Mouse (Mus musculus) cerebellum, adult 11 months (tissue): Measurements from ENCODE around the gene Lpp.

ENCODE experiments used
- DNase-seq: peaks from one replicate; pipeline ENCODE4 v3.0.0; 2022

Lpp gene

DNA sequence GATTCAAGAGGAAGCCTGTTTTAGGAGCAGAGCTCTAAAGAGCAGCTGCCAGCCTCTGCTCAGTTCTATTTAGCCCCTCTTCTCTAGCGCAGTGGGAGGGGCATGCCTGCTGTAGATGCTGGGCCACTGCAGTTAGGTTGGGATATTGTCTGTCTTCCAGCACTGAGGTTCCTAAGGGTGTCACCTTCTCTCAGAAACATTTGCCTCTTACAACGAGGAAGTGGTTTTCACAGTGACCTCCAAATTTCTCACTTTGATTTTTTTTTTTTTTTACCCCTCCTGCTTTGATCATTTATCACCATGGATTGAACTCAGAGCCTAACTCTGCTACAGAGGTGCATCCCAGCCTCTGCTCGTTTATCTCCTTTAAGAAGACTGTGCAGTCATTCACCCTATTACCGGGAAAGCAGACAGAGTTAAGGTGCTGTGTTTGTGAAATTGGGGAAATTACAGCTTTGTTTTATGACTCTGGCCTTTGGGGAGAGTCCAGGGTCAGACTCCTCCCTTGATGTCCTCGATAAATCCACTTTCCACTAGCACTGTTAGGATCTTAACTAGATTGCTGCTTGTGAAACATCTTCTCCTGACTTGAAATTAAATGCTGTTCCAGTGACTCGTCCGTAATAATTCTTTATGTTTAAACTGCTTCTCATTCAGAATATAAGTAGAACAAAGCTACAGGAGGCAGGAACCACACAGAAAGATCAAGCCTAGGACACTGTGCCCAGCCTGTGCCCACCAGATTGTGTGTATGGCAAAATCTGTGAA, 111.7 kb downstream of the Lpp start:
- DNase-seq, result no peak

DNA sequence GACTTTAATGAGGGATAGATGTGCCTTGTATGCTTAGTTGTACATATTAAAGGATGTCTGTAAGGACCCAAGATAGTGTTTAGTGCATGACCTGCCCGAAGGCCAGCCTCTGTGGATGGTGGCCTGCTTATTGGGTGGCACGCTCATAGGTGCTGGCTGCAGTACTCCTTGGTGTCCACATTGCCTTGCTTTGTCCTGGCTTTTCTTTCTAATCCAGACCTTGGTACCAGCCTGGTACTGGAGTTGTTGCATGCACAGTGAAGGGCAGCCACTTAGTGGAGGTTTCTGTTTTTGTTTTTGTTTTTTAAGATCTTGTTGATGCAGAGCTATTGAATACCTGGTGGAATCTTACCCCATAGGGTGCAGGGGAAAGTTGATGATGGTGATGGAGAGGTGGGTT, 112.9 kb downstream of the Lpp start:
- DNase-seq, result no peak

DNA sequence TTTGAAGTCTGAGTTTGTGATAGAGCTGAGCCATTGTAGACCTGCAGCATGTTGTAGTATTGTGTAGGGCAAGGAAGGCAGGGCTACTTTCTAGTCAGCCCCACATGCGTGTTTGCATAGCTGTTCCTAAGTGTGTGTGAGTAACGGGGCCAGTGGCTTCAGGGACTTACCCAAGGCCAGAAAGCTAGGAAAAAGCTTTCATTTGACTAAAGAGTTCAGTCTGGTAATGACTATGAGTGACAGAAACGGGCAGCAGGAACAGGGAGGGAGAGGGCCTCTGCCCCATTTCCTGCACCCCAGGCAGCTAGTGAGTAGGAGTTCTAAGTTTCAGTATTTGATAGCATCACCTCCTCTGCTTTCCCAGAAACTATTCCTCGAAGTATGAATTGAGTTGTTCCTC, 113.4 kb downstream of the Lpp start:
- DNase-seq, result no peak

GRCm38 (mm10) chr16:24507927-24508540, 114.7 kb downstream of the Lpp start:
- no peak for DNase-seq

GRCm38 (mm10) chr16:24509100-24509812, 115.9 kb downstream of the Lpp start:
- DNase-seq, result no peak

- DNase-seq, result no peak
Observed at GRCm38 (mm10) chr16:24509813-24510166, 116.5 kb downstream of the Lpp start.

DNA sequence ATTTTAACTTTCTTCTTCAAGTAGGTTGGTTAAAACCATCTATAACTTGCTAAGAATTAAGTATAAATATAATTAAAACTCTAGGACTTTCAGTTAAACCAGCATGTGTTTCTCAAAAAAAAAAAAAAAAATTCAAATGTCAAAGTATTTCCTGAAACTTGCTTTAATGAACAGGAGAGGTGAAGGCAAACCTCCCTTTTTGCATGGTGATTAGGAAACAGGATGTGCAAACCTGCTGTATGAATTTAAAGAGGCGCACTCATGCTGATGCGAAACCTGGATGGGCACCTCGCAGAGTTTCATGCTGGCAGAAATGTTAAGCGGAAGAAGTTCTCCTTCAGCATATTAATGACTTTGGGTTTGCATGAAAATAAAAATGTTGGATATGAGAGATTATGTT, 119.9 kb downstream of the Lpp start:
- DNase-seq, result no peak

DNA sequence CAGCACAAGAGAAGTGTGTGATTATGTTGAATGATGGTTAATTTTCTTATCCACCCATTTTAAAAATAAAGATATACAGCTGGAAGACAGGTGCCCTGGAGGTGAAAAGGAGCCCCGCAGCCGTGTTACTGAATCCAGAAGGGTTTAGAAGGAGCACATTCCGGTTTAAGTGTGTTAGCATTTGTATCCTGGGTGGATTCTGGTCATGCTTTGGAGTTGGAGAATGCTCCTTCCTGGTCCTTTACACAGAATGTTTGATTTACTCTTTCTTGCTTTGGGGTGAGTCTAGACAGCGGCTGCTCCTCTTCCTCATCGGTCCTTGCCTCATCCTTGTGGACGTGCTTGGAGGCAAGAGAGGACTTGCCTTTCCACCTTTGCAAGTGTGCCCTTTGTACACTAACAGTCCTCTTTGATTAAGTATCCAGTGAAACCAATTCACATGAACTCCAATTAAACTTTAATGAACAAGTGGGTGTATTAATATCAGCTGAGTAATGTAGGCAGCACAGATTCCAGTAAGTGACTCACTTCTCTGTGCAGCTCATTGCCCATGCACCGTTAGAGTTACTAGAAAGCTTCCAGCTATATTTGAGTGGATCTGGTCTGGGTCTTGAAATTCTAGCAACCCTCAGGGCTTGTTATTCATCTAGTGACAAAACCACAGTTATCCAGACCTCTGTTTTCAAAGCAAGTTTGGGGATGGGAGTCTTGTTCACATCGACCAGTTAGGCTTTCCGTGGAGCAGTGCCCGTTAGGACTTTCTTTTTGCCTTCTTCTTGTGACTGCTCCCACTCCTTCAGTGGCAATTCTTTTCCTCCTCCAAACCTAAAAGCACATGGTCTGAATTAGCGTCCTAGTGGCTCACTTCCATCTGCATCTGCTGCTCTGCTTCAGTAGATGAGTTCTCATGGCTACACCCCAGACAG, 121.8 kb downstream of the Lpp start:
- no peak for DNase-seq

DNA sequence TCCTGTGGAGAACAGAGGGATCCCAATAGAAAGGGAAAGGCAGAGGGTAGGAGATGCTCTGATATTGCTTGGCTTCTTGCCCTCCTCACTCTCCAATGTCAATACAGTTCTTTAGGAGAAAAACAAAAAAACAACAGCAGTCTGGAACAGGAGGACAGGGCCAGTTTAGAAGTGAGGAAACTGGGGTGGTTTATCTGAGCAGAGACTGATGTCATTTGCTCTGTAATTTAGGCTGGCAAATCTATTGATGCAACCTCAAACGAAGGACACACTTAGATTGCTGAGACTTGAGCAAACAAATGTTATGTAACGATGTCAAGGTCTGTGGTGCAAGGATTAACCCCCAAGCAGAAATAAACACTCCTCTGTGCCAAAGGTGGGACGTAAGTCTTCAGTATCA, 123.7 kb downstream of the Lpp start:
- no peak for DNase-seq

DNA sequence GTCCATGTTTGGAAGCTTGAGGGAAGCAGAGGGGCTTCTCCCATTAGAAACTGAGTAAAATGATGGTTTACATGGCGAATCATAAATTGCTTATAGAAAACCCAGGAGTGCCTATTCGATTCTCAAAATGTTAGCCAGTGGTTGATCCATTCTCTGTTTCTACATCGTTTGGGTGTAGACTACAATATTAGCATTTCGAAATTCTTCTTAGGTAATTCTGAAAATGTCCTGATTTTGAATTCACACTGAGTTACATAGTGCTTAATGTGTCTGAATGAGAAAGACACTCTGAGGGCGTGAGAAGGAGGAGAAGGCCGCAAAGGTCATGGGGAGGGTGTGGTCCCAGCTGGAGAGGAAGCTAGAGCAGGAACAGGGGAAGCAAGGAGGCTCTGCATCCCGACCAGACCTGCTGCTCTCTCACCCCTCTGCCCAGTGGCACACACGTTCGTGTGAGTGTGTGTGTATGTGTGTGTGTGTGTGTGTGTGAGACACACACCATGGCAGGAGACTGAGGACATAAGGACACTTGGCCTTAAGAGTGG, 124.3 kb downstream of the Lpp start:
- no peak for DNase-seq

- no peak for DNase-seq
Observed at GRCm38 (mm10) chr16:24518785-24519184, 125.5 kb downstream of the Lpp start.

GRCm38 (mm10) chr16:24527219-24527618, 133.9 kb downstream of the Lpp start:
- no peak for DNase-seq

DNA sequence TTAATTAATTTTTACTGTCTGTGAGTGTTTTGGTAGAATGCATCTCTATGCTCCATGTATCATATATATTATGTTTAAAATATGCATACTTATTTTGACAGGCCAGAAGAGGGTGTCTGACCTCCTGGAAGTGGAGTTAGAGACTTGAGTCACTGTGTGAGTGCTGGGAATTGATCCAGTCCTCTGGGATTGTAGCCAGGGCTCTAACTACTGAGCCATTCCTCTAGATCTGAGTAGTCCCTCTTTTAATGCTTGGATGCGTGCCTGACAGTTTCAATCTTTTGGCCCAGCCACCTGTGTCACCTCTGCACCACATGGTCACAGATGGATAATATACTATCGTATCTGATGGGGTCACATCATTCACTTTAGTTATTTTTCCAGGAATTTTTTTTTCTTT, 138.4 kb downstream of the Lpp start:
- DNase-seq, result no peak

DNA sequence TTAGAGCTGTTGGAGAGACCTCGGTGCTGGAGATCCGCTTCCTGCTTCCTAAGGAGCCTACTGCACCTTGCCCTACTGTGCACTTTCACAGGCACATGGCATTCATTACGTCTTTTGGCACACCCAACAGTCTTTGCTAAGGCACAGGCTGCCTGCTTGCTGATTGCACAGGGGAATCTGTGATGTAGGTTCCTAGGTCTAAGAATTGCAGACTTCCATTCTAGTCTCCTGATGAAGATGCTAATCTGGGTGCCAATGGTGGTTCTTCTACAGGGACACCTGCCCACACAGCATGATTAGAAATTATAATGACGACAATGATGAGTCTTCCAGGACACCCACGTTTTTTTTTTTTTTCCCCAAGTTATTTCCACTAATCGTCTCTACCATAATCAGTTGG, 141.9 kb downstream of the Lpp start:
- DNase-seq, result no peak

DNA sequence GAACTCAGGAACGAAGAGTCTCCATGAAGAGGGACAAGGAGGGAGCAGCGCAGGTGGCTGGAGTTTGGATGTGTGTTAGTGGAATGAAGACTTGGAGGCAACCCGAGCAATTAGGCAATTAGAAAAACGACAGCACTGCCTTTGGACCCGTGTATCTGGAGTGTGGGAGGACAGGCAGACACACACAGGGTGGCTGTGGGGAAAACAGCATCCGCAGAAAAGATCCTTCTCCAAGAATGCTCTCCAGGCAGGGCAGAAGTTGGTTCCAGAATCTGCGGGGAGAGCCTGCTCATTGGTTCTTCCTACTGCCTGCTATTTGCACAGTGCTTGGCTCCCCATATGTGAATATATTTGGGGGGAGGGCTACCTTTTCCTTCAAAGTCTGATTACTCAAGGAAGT, 143.0 kb downstream of the Lpp start:
- DNase-seq, result no peak

- DNase-seq, result no peak
Observed at GRCm38 (mm10) chr16:24539003-24539402, 145.7 kb downstream of the Lpp start.

- no peak for DNase-seq
Observed at GRCm38 (mm10) chr16:24542864-24543263, 149.6 kb downstream of the Lpp start.

- DNase-seq, result no peak
Observed at GRCm38 (mm10) chr16:24545366-24545765, 152.1 kb downstream of the Lpp start.

DNA sequence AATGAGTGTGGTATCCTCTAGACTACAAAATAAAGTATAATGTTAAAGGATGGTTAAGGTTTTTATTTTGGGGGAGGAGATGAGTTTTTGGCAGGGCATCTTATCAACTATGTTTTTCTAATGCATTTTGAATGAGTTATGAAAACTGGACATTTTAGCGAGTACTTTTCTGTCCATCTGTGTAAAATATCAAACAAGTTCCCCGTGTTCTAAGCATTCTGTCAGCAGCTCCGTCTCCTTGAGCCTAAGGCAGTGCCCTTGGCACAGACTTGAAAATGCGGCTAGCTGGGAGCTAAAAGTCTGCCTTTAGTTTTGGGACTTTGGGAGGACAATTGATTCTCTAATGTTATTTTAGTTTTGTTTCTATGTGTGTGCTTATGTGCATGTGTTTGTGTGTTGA, 165.2 kb downstream of the Lpp start:
- DNase-seq, result no peak

DNA sequence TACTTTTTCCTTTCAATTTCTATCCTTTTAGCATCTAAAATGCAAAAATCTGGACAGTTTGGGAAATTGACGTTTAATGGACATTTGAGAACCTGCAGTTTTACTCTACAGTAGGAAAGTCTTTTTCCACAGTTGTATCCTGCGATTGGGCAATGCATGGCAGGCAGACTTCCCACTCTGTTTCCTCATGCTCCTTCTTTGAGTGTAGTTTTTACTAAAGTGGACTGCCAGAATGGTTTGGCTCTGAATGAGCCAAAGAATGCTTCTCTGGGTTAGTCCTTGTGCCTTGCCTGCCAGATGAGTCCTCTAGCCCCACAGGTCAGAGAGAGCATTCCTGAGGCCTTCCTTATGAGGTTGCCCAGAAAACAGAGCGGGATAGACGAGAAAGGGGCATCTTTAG, 166.5 kb downstream of the Lpp start:
- no peak for DNase-seq

GRCm38 (mm10) chr16:24560998-24561397, 167.7 kb downstream of the Lpp start:
- no peak for DNase-seq

DNA sequence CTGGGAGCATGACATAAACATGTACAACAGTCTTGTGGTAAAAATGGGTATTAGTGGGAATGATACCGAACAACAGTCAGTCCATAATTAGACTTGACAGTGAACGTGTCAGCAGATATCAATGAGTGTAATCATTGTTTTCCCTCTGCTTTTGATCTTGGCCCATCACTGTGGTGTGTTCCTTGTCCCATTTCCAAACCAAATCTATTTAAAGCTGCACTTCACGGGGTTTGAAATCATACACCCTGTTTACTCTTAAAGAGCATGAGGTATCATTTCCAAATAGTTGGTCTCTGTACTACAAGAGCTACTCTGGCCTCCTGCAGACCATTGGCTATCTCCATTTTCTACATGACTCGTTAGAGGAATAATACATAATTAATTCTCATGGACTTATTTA, 168.3 kb downstream of the Lpp start:
- no peak for DNase-seq

DNA sequence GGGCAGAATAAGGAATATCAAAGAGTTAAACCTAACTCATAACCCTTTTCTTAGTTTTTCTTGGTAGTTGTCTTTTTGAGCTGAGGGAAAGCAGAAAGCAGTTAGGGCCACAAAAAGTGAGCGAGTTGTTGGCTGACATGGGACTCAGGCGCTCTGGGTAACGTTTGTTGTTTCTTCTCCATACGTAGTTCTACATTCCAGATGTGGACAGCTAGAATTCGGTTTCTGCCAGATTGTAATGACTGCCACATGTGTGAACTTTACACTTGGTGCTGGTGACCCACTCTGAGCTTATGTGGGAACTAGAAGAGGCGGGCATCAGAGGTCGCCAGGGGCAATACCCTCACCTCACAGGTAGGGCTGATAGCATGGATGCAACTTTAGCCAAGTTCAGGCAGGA, 172.0 kb downstream of the Lpp start:
- DNase-seq, result no peak
